Comparison of ENCODE assay signal across 34 mouse cellular contexts in genomic region chr14:37558258-37558657, GRCm38 (mm10).
"Had no signal": no experiment of that assay in that cellular context is flagged by ENCODE, and none has a peak within 500 bp of the region (broad histone marks: within the 10 kb centered on the region; RNA-seq: fewer than 3 reads in every experiment).

No protein-coding gene starts in this region.

- H3K9me3 ChIP-seq: heart, embryonic 10.5 days; heart, embryonic 12.5 days; heart, embryonic 13.5 days; heart, embryonic 15.5 days; hindbrain, embryonic 10.5 days; hindbrain, embryonic 12.5 days; hindbrain, embryonic 13.5 days; hindbrain, embryonic 15.5 days; intestine, embryonic 15.5 days; kidney, embryonic 15.5 days had no signal

- H3K4me1 ChIP-seq: heart, embryonic 10.5 days; heart, embryonic 12.5 days; heart, embryonic 13.5 days; heart, embryonic 15.5 days; hindbrain, embryonic 10.5 days; hindbrain, embryonic 12.5 days; hindbrain, embryonic 13.5 days; hindbrain, embryonic 15.5 days; intestine, embryonic 15.5 days; kidney, embryonic 15.5 days had no signal

- H3K27ac ChIP-seq: heart, embryonic 10.5 days; heart, embryonic 13.5 days; heart, embryonic 15.5 days; hindbrain, embryonic 10.5 days; hindbrain, embryonic 12.5 days; hindbrain, embryonic 13.5 days; hindbrain, embryonic 14.5 days; hindbrain, embryonic 15.5 days; hindbrain, postnatal 0 days; intestine, embryonic 15.5 days; kidney, embryonic 15.5 days; kidney, postnatal 0 days; layer of hippocampus, adult 2 months; left cerebral cortex, adult 2 months had no signal

- H3K27me3 ChIP-seq: heart, embryonic 12.5 days; heart, embryonic 13.5 days; heart, embryonic 15.5 days; hindbrain, embryonic 12.5 days; hindbrain, embryonic 13.5 days; hindbrain, embryonic 15.5 days; intestine, embryonic 15.5 days; kidney, embryonic 15.5 days had no signal

- ATAC-seq: hindbrain, embryonic 16.5 days; hindbrain, postnatal 0 days; inflammation-experienced regulatory T-cells, adult 6 months; intestine, embryonic 15.5 days; intestine, embryonic 16.5 days; intestine, postnatal 0 days had no signal

- H3K36me3 ChIP-seq: heart, embryonic 10.5 days; heart, embryonic 12.5 days; heart, embryonic 13.5 days; heart, embryonic 15.5 days; hindbrain, embryonic 10.5 days; hindbrain, embryonic 12.5 days; hindbrain, embryonic 13.5 days; hindbrain, embryonic 15.5 days; intestine, embryonic 15.5 days; kidney, embryonic 15.5 days had no signal

- H3K9ac ChIP-seq: heart, embryonic 12.5 days; heart, embryonic 13.5 days; heart, embryonic 15.5 days; hindbrain, embryonic 12.5 days; hindbrain, embryonic 13.5 days; hindbrain, embryonic 14.5 days; hindbrain, embryonic 15.5 days; intestine, embryonic 15.5 days; kidney, embryonic 15.5 days had no signal

- H3K4me3 ChIP-seq: heart, embryonic 10.5 days; heart, embryonic 12.5 days; heart, embryonic 13.5 days; heart, embryonic 15.5 days; hindbrain, embryonic 10.5 days; hindbrain, embryonic 12.5 days; hindbrain, embryonic 13.5 days; hindbrain, embryonic 15.5 days; intestine, embryonic 15.5 days; kidney, embryonic 15.5 days; layer of hippocampus, adult 2 months; left cerebral cortex, adult 2 months had no signal

- DNase-seq: heart, postnatal 10 days; heart, postnatal 14 days; heart, postnatal 36 days; heart, postnatal 4 days; kidney, adult 11 months; kidney, adult 18-20 months; kidney, adult 2 months; kidney, adult 8-10 months; kidney, adult 9 months; kidney, postnatal 10 days; kidney, postnatal 14 days; kidney, postnatal 25 days; kidney, postnatal 36 days; kidney, postnatal 4 days; layer of hippocampus, postnatal 36 days had no signal
